Mouse (Mus musculus) CH12.LX (cell line): ENCODE measurements at regions not wholly inside any gene's neighbourhood (a gene's known extent, or its start where the extent isn't known, plus 50 kb on each side); places are given as distances from the start of the nearest gene placed in this dataset.
A peak's percentile ranks its signal among the peaks of the same experiment; 100 is the strongest.

ENCODE experiments used
- DNase-seq: peaks from one replicate; pipeline ENCODE4 v3.0.0-alpha.2; 2013; ENCODE audit errors: extremely low read depth
- H3K27ac ChIP-seq: 2 replicates; pipeline ENCODE4 v1.5.1; 2012; ENCODE audit warnings: low read depth, mild to moderate bottlenecking, control low read depth, moderate library complexity; ENCODE audit not compliant: insufficient read depth
- H3K27me3 ChIP-seq: replicated peaks from 2 replicates; pipeline ENCODE3; 2012; ENCODE audit warnings: inconsistent platforms
- H3K36me3 ChIP-seq, 2 experiments: replicated peaks in 1 of 2; 2 replicates each; pipeline versions ENCODE3 to v1.6.1; 2012; ENCODE audit warnings: inconsistent platforms in 1 of 2, low read length in 1 of 2, mild to moderate bottlenecking in 1 of 2, mixed read lengths in 1 of 2, moderate library complexity in 1 of 2; ENCODE audit not compliant: control insufficient read depth in 1 of 2, insufficient read depth in 1 of 2
- H3K4me1 ChIP-seq, 2 experiments: 2 replicates each; pipeline ENCODE4 v1.6.1; 2012; ENCODE audit warnings: inconsistent platforms in 1 of 2, moderate library complexity in 1 of 2; ENCODE audit not compliant: insufficient read depth in 2 of 2, control insufficient read depth in 1 of 2
- H3K4me2 ChIP-seq: 2 replicates; pipeline ENCODE4 v1.6.1; 2012; ENCODE audit warnings: low read depth, mild to moderate bottlenecking, control low read depth; ENCODE audit not compliant: poor library complexity, insufficient read depth, severe bottlenecking
- H3K4me3 ChIP-seq, 3 experiments: fragments of 150-350 bp in 1 of 3; sonication (generic) in 1 of 3; replicated peaks in 1 of 3; 2 replicates each; pipeline versions ENCODE3 to v1.5.1; 2011 to 2012; ENCODE audit warnings: low read depth in 2 of 3, low read length in 2 of 3, mild to moderate bottlenecking in 2 of 3, moderate library complexity in 2 of 3, control low read depth in 1 of 3, improper control_type of control experiment in 1 of 3, inconsistent platforms in 1 of 3, mixed read lengths in 1 of 3; ENCODE audit not compliant: poor library complexity in 1 of 3
- H3K79me2 ChIP-seq: replicated peaks from 2 replicates; pipeline ENCODE4 v1.6.1; 2012; ENCODE audit warnings: mild to moderate bottlenecking, moderate library complexity; ENCODE audit not compliant: control insufficient read depth, poor library complexity, insufficient read depth, severe bottlenecking; ENCODE audit errors: extremely low read depth
- H3K9ac ChIP-seq: 2 replicates; pipeline ENCODE4 v1.6.1; 2012; ENCODE audit warnings: low read depth, mild to moderate bottlenecking, control low read depth, moderate library complexity; ENCODE audit not compliant: insufficient read depth
- H3K9me3 ChIP-seq: replicated peaks from 2 replicates; pipeline ENCODE3; 2012; ENCODE audit warnings: low read length, inconsistent platforms, mixed read lengths
- BHLHE40 ChIP-seq: IDR thresholded peaks from 2 replicates; pipeline ENCODE4 v1.6.1; 2011; ENCODE audit warnings: mild to moderate bottlenecking, low read depth, low read length, improper control_type of control experiment
- CHD1 ChIP-seq: IDR thresholded peaks from 2 replicates; pipeline ENCODE4 v1.6.1; 2012; ENCODE audit warnings: low read depth, low read length, improper control_type of control experiment, inconsistent platforms
- CTCF ChIP-seq, 2 experiments: IDR thresholded peaks in 1 of 2; conservative IDR thresholded peaks in 1 of 2; 2 replicates each; pipeline ENCODE4 v1.5.1; 2011 to 2012; ENCODE audit warnings: low read depth in 2 of 2, low read length in 2 of 2, improper control_type of control experiment in 1 of 2, inconsistent platforms in 1 of 2, mild to moderate bottlenecking in 1 of 2, moderate library complexity in 1 of 2
- E2F4 ChIP-seq: IDR thresholded peaks from 2 replicates; pipeline ENCODE4 v1.6.1; 2011; ENCODE audit warnings: low read depth, low read length, improper control_type of control experiment; ENCODE audit not compliant: insufficient replicate concordance
- EP300 ChIP-seq: IDR thresholded peaks from 2 replicates; pipeline ENCODE4 v1.6.1; 2011; ENCODE audit warnings: low read length, improper control_type of control experiment
- MAFK ChIP-seq: IDR thresholded peaks from 2 replicates; pipeline ENCODE4 v1.6.1; 2011; ENCODE audit warnings: low read length, improper control_type of control experiment; ENCODE audit not compliant: insufficient replicate concordance
- MEF2A ChIP-seq: IDR thresholded peaks from 2 replicates; pipeline ENCODE4 v1.6.1; 2014; ENCODE audit warnings: low read depth, mild to moderate bottlenecking, inconsistent platforms, low read length, improper control_type of control experiment, borderline replicate concordance
- MXI1 ChIP-seq: IDR thresholded peaks from 2 replicates; pipeline ENCODE4 v1.6.1; 2011; ENCODE audit warnings: mild to moderate bottlenecking, low read depth, low read length, improper control_type of control experiment
- MYC ChIP-seq: IDR thresholded peaks from 2 replicates; pipeline ENCODE4 v1.6.1; 2011; ENCODE audit warnings: low read depth, mild to moderate bottlenecking, improper control_type of control experiment, low read length
- NELFE ChIP-seq: IDR thresholded peaks from 2 replicates; pipeline ENCODE4 v1.6.1; 2011; ENCODE audit warnings: low read depth, low read length, improper control_type of control experiment
- POLR2A ChIP-seq: IDR thresholded peaks from 2 replicates; pipeline ENCODE4 v1.6.1; 2011; ENCODE audit warnings: low read depth, mild to moderate bottlenecking, improper control_type of control experiment, low read length
- POLR2AphosphoS2 ChIP-seq: IDR thresholded peaks from 2 replicates; pipeline ENCODE4 v1.6.1; 2011; ENCODE audit warnings: low read depth, low read length, improper control_type of control experiment
- RCOR1 ChIP-seq: conservative IDR thresholded peaks from 2 replicates; pipeline ENCODE4 v1.6.1; 2012; ENCODE audit warnings: low read depth, mild to moderate bottlenecking, inconsistent platforms, low read length, improper control_type of control experiment
- SIN3A ChIP-seq: IDR thresholded peaks from 2 replicates; pipeline ENCODE4 v1.6.1; 2012; ENCODE audit warnings: low read length, improper control_type of control experiment, inconsistent platforms
- SMC3 ChIP-seq: IDR thresholded peaks from 2 replicates; pipeline ENCODE4 v1.6.1; 2011; ENCODE audit warnings: low read depth, low read length, improper control_type of control experiment
- TBP ChIP-seq: conservative IDR thresholded peaks from 2 replicates; pipeline ENCODE4 v1.6.1; 2011; ENCODE audit warnings: low read depth, low read length, improper control_type of control experiment
- TCF12 ChIP-seq: IDR thresholded peaks from 2 replicates; pipeline ENCODE4 v1.6.1; 2014; ENCODE audit warnings: low read depth, mild to moderate bottlenecking, inconsistent platforms, low read length, improper control_type of control experiment
- USF1 ChIP-seq: IDR thresholded peaks from 2 replicates; pipeline ENCODE4 v1.6.1; 2014; ENCODE audit warnings: low read depth, mild to moderate bottlenecking, inconsistent platforms, low read length, improper control_type of control experiment
- USF2 ChIP-seq: conservative IDR thresholded peaks from 2 replicates; pipeline ENCODE4 v1.6.1; 2011; ENCODE audit warnings: low read depth, low read length, improper control_type of control experiment
- ZKSCAN1 ChIP-seq: IDR thresholded peaks from 2 replicates; pipeline ENCODE4 v1.6.1; 2012; ENCODE audit warnings: low read depth, inconsistent platforms, low read length, improper control_type of control experiment, borderline replicate concordance
- ZMIZ1 ChIP-seq: IDR thresholded peaks from 2 replicates; pipeline ENCODE4 v1.6.1; 2012; ENCODE audit warnings: low read depth, mild to moderate bottlenecking, inconsistent platforms, low read length, improper control_type of control experiment
- dilution Hi-C: fragments of 300-500 bp; cut with MboI; formaldehyde crosslinking; loops from 2 replicates; pipeline ENCODE4 v1.14.3; 2020; ENCODE audit warnings: low sequenced_read_pairs; ENCODE audit not compliant: extremely low pct_unique_long_range_greater_than_20kb, extremely low pct_ligation_motif_present
- in situ Hi-C: fragments of 300-500 bp; cut with MboI; formaldehyde crosslinking; loops from 3 replicates; pipeline ENCODE4 v1.14.3; 2019; ENCODE audit warnings: low sequenced_read_pairs, low pct_ligation_motif_present, low pct_unique_long_range_greater_than_20kb, mixed read lengths

- in situ Hi-C loops: loop anchor here (10.0 kb wide), 1 partner anchor 976 kb away; the partner anchor contains the start of gene Ppp4r3a
- H3K9ac ChIP-seq: no peak overlapping the region
- H3K4me1 ChIP-seq: peaks cover 9 to 27% of the 10 kb centered on the region in 2 experiments
- DNase-seq: no peak
- H3K36me3 ChIP-seq: no peaks in the 10 kb centered on the region
- H3K27me3 ChIP-seq: no peaks in the 10 kb centered on the region
- no peaks in the 10 kb centered on the region for H3K79me2 ChIP-seq
- dilution Hi-C loops: no loop called here
- H3K27ac ChIP-seq: no peak overlapping the region
- no peak overlapping the region for H3K4me3 ChIP-seq
- no peaks in the 10 kb centered on the region for H3K9me3 ChIP-seq
- no peak overlapping the region for H3K4me2 ChIP-seq
- TF ChIP-seq E2F4 (no peak), USF2 (no peak), MXI1 (no peak), BHLHE40 (peak; percentile 28; the same call in 1 of the 2 replicates), TCF12 (0 out of 2 replicates have a peak, but pooled peaks have one; percentile 18), ZMIZ1 (no peak), TBP (no peak)
Observed at GRCm38 (mm10) chr12:102061096-102061495, 67.4 kb upstream of the Slc24a4 start.

DNA sequence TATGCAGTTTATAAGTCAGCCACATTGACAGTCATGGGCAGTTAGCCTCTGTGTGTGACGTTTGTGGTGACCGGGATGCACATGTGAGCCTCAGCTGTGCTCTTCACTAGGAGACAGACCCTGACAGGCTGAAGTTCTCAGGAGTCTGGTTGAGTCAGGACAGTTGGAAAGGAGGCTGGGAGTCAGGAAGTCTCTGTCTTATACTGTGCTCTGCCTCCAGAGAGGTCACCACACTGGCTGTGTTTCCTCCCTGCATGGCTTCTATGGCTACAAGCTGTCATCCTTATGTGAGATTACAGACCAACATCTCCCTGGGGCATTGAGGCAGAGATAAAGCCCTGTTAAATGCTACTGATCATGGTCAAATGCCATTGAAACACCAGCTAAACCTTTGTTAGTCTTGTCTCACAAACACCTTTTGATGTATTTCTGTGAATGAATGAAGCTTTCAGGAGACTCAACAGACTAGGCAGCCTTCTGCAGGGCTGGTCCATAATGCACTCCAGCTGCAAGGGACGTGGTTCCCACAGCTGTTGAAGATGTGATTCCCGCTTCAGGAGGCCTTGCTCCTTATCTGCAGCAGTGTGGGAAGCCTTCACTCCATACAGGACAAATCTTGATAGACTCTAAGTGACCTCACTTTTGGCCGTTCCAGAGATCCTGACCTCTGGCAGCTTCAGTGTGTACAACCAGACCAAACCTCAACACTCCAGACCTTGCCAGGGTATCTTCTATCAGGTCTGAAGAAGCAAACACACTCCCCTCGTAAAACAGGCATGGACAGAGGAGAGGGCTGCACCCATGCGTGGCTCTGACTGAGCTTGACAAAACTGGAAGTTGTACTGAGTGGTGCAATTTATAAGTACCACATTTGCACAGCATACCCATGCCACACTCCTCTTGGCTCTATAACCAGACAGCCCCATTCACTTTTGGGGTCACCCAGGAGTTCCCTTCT lies 66.6 kb upstream of the Slc24a4 start:
- in situ Hi-C loops: loop anchor here (10.0 kb wide), 1 partner anchor 977 kb away; the partner anchor contains the start of gene Ppp4r3a
- dilution Hi-C loops: no loop called here
- TF ChIP-seq MEF2A (no peak), EP300 (no peak), RCOR1 (no peak), USF1 (no peak), CTCF (conservative IDR thresholded peaks at IDR 0.05 in 1 of 2, IDR thresholded peaks at IDR 0.05 in 1 of 2; ENCODE audit: low read depth in 2 of 2, low read length in 2 of 2) (no peak), POLR2A (no peak), TBP (no peak), NELFE (no peak), MAFK (no peak), CHD1 (no peak), SIN3A (no peak), POLR2AphosphoS2 (no peak), TCF12 (no peak), SMC3 (no peak), ZMIZ1 (no peak), MYC (no peak), ZKSCAN1 (no peak)
- no peak overlapping the region for H3K4me3 ChIP-seq
- H3K9me3 ChIP-seq: no peaks in the 10 kb centered on the region
- H3K79me2 ChIP-seq: no peaks in the 10 kb centered on the region
- H3K27me3 ChIP-seq: no peaks in the 10 kb centered on the region
- H3K9ac ChIP-seq: no peak overlapping the region
- H3K4me1 ChIP-seq: peaks cover 9 to 27% of the 10 kb centered on the region in 2 experiments
- H3K36me3 ChIP-seq: no peaks in the 10 kb centered on the region
- no peak overlapping the region for H3K27ac ChIP-seq
- no peak for DNase-seq
- H3K4me2 ChIP-seq: no peak overlapping the region
